Mouse (Mus musculus) liver, embryonic 11.5 days (tissue): ENCODE measurements around the gene Ccdc57. TPM values are rescaled to one million over a fixed set of nuclear protein-coding genes. Genes with fewer than 3 reads are reported as not detected.

Experiments used
- ATAC-seq: fragments of 200-750 bp; cut with Nextera tagmentation; replicated peaks from 2 replicates; pipeline ENCODE4 v1.8.0; 2017; ENCODE audit warnings: moderate number of reproducible peaks, mild to moderate bottlenecking, moderate TSS enrichment, moderate library complexity; ENCODE audit not compliant: low FRiP score
- DNase-seq: peaks from one replicate; pipeline ENCODE4 v3.0.0-alpha.2; 2017; ENCODE audit warnings: low spot score
- H3K27ac ChIP-seq: fragments of 300-500 bp; sonication (generic); 2 replicates; pipeline ENCODE4 v1.5.1; 2014; ENCODE audit warnings: mild to moderate bottlenecking, low read depth, low read length, control low read depth
- H3K27me3 ChIP-seq: fragments of 300-500 bp; sonication (generic); replicated peaks from 2 replicates; pipeline ENCODE4 v1.6.1; 2014; ENCODE audit warnings: low read length, mixed read lengths; ENCODE audit not compliant: control insufficient read depth, insufficient read depth
- H3K36me3 ChIP-seq: fragments of 300-500 bp; sonication (generic); 2 replicates; pipeline ENCODE4 v1.6.1; 2014; ENCODE audit warnings: mild to moderate bottlenecking, low read length, moderate library complexity, mixed read lengths; ENCODE audit not compliant: control insufficient read depth, insufficient read depth
- H3K4me1 ChIP-seq: fragments of 300-500 bp; sonication (generic); replicated peaks from 2 replicates; pipeline ENCODE4 v1.6.1; 2014; ENCODE audit warnings: low read length, mixed read lengths; ENCODE audit not compliant: control insufficient read depth, insufficient read depth
- H3K4me2 ChIP-seq: fragments of 300-500 bp; sonication (generic); 2 replicates; pipeline ENCODE4 v1.6.1; 2014; ENCODE audit warnings: mild to moderate bottlenecking, control low read depth, moderate library complexity
- H3K4me3 ChIP-seq: fragments of 300-500 bp; sonication (generic); 2 replicates; pipeline ENCODE4 v1.5.1; 2014; ENCODE audit warnings: low read depth, low read length, control low read depth
- H3K9ac ChIP-seq: fragments of 300-500 bp; sonication (generic); 2 replicates; pipeline ENCODE4 v1.6.1; 2014; ENCODE audit warnings: low read depth, low read length, control low read depth
- H3K9me3 ChIP-seq: fragments of 300-500 bp; sonication (generic); 2 replicates; pipeline ENCODE4 v1.6.1; 2016; ENCODE audit warnings: low read length, inconsistent platforms, mixed read lengths; ENCODE audit not compliant: control insufficient read depth
- WGBS: fragments of 180-500 bp; shearing (Covaris S2); extraction: QIAGEN DNeasy Blood & Tissue Kit; methylation state at CpG from one replicate; pipeline ENCODE4 v1.1.7; 2014; 5-methylcytosine and 5-hydroxymethylcytosine counted together
- polyA plus RNA-seq: library from polyadenylated mRNA; unstranded; fragments of >200 nt; fragmentation: Nextera tagmentation; extraction: Ambion mirVana; gene quantifications from 2 replicates; pipeline ENCODE4 v1.2.1, GENCODE M21; 2014

Gene Ccdc57
- polyA plus RNA-seq, 1 experiment from 2014 or later: 4.7 TPM

DNA sequence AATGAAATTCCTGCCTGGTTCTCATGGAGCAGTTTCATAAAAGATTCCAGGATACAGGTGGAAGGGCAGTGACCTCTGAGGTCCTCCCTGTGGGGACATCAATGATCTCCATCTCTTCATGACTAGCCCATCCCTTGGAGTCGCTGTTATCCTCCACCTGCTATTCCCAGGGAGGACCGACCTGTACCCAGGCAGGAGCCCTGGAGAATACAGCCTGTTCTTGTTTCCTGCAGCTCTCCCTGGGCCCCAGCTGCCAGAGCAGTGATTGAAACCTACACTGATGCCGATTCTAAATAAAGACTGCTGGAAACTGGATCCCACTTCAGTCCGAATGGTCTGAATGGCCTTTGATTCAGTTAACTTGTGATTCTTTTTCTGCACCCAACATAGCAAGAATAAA, 1.2 kb downstream of the Ccdc57 start:
- no peaks in the 10 kb centered on the region for H3K27me3 ChIP-seq
- no peaks in the 10 kb centered on the region for H3K36me3 ChIP-seq
- H3K4me1 ChIP-seq: peaks cover 15% of the 10 kb centered on the region
- ATAC-seq: no peak
- DNase-seq: no peak
- H3K4me3 ChIP-seq: no peak overlapping the region
- 91% methylated on average over 4 of the region's 4 CpGs for WGBS
- H3K9ac ChIP-seq: no peak overlapping the region
- no peak overlapping the region for H3K27ac ChIP-seq
- no peak overlapping the region; the same call in 1 of the 2 replicates for H3K4me2 ChIP-seq
- no peaks in the 10 kb centered on the region for H3K9me3 ChIP-seq

DNA sequence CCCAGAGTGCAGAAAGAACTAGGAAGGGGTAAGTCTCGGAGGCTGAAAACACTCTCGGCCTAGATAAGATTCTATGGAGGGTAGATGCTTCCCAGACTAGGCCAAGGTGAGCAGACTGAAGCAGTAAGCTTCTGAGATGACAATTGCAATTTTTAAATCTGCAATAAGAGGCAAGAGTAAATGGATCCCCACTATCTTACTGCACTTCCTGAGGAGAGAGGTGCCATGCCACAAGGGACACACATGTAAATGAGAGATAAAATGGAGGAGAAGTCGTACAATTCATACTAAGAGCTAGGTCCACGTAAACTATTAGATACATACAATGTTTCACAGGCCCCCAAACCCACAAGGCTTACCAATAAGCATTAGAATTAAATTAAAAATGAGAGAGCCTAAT, 4.2 kb downstream of the Ccdc57 start:
- 58% methylated on average over 4 of the region's 4 CpGs for WGBS
- peak overlapping the region; percentile 4; the same call in 1 of the 2 replicates for H3K4me2 ChIP-seq

GRCm38 (mm10) chr11:120922528-120922927, 10.1 kb downstream of the Ccdc57 start:
- H3K36me3 ChIP-seq: peaks cover 12% of the 10 kb centered on the region
- H3K27me3 ChIP-seq: no peaks in the 10 kb centered on the region
- peaks cover 6% of the 10 kb centered on the region; the same call in 1 of the 2 replicates for H3K4me1 ChIP-seq
- no peak overlapping the region for H3K9ac ChIP-seq
- H3K27ac ChIP-seq: no peak overlapping the region
- no peak overlapping the region for H3K4me2 ChIP-seq
- no peak for ATAC-seq
- WGBS: 89% methylated on average over 3 of the region's 3 CpGs
- DNase-seq: no peak
- H3K4me3 ChIP-seq: no peak overlapping the region
- no peaks in the 10 kb centered on the region for H3K9me3 ChIP-seq

More for the DNA sequence above, 4.2 kb downstream of the Ccdc57 start:
- no peaks in the 10 kb centered on the region for H3K9me3 ChIP-seq
- H3K36me3 ChIP-seq: peaks cover 2% of the 10 kb centered on the region; the same call in 1 of the 2 replicates
- H3K9ac ChIP-seq: no peak overlapping the region
- DNase-seq (no peak), ATAC-seq (no peak)
- no peak overlapping the region for H3K27ac ChIP-seq
- H3K4me1 ChIP-seq: peaks cover 15% of the 10 kb centered on the region
- H3K4me3 ChIP-seq: no peak overlapping the region
- no peaks in the 10 kb centered on the region for H3K27me3 ChIP-seq

GRCm38 (mm10) chr11:120917756-120918155, 14.9 kb downstream of the Ccdc57 start:
- H3K4me2 ChIP-seq: no peak overlapping the region
- peaks cover 13% of the 10 kb centered on the region; the same call in 1 of the 2 replicates for H3K36me3 ChIP-seq
- no peak overlapping the region for H3K4me3 ChIP-seq
- no peak for DNase-seq
- H3K9ac ChIP-seq: no peak overlapping the region
- 95% methylated on average over 5 of the region's 5 CpGs for WGBS
- peaks cover 2% of the 10 kb centered on the region; the same call in 1 of the 2 replicates for H3K4me1 ChIP-seq
- no peaks in the 10 kb centered on the region for H3K27me3 ChIP-seq
- H3K27ac ChIP-seq: no peak overlapping the region
- ATAC-seq: no peak
- no peaks in the 10 kb centered on the region for H3K9me3 ChIP-seq

GRCm38 (mm10) chr11:120916477-120916876, 16.2 kb downstream of the Ccdc57 start:
- Histone ChIP-seq H3K9me3 (no peaks in the 10 kb centered on the region), H3K4me3 (no peak overlapping the region), H3K27me3 (no peaks in the 10 kb centered on the region), H3K36me3 (peaks cover 13% of the 10 kb centered on the region; the same call in 1 of the 2 replicates), H3K9ac (no peak overlapping the region), H3K4me2 (no peak overlapping the region), H3K4me1 (no peaks in the 10 kb centered on the region), H3K27ac (no peak overlapping the region)
- DNase-seq (no peak), ATAC-seq (no peak)
- WGBS: 50% methylated on average over 3 of the region's 3 CpGs

GRCm38 (mm10) chr11:120913796-120914195, 18.9 kb downstream of the Ccdc57 start:
- WGBS: 86% methylated on average over 4 of the region's 4 CpGs
- no peak overlapping the region for H3K4me2 ChIP-seq
- no peak overlapping the region for H3K9ac ChIP-seq
- no peak overlapping the region for H3K27ac ChIP-seq
- ATAC-seq (no peak), DNase-seq (no peak)
- H3K36me3 ChIP-seq: peaks cover 11% of the 10 kb centered on the region; the same call in 1 of the 2 replicates
- no peak overlapping the region for H3K4me3 ChIP-seq
- no peaks in the 10 kb centered on the region for H3K9me3 ChIP-seq
- H3K4me1 ChIP-seq: no peaks in the 10 kb centered on the region
- no peaks in the 10 kb centered on the region for H3K27me3 ChIP-seq

GRCm38 (mm10) chr11:120905430-120905873, 27.2 kb downstream of the Ccdc57 start:
- Histone ChIP-seq H3K4me1 (peaks cover 24% of the 10 kb centered on the region), H3K9ac (no peak overlapping the region), H3K27me3 (no peaks in the 10 kb centered on the region), H3K36me3 (no peaks in the 10 kb centered on the region), H3K4me3 (no peak overlapping the region), H3K27ac (no peak overlapping the region), H3K9me3 (no peaks in the 10 kb centered on the region), H3K4me2 (no peak overlapping the region)
- 23% methylated on average over 1 of the region's 1 CpGs for WGBS
- DNase-seq (peak; percentile 67), ATAC-seq (peak; percentile 69)

- Histone ChIP-seq H3K4me2 (no peak overlapping the region), H3K27me3 (no peaks in the 10 kb centered on the region), H3K9me3 (no peaks in the 10 kb centered on the region), H3K4me3 (no peak overlapping the region), H3K27ac (no peak overlapping the region), H3K36me3 (no peaks in the 10 kb centered on the region), H3K4me1 (peaks cover 24% of the 10 kb centered on the region), H3K9ac (no peak overlapping the region)
- DNase-seq (no peak), ATAC-seq (no peak)
- 96% methylated on average over 3 of the region's 3 CpGs for WGBS
Measured at GRCm38 (mm10) chr11:120904561-120904960, 28.1 kb downstream of the Ccdc57 start.

DNA sequence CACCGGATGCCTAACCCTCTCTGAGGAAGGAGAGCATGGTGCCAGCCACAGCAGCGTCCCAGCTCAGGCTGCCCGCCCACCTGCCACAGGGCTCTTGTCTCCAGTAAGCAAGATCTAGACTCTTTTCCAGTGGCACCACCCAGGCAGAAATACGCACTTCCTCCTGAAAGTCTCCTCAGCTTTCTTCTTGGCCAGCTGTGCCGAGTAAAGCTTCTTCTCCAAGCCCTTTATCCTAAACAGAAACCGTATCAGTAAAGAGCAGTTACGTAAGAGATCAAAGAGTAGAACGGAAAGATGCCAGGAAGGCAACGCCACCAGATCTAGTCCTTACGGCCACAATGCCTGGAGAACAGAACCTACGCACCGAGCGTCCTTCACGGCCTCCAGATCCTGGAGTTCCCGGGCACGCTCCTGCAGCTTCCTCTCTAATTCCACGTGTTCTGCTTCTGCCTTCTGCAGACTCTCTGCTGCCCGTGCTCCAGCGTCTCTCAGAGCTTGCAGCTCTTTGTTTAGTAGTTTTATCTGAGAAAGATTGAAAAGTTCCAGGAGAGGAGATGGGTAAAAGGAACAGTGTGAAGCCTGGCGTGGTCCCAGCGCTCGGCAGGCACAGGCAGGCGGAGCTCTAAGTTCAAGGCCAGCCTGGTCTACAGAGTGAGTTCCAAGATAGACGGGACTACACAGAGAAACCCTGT, 29.4 kb downstream of the Ccdc57 start:
- Histone ChIP-seq H3K4me3 (no peak overlapping the region), H3K9me3 (no peaks in the 10 kb centered on the region), H3K36me3 (no peaks in the 10 kb centered on the region), H3K4me1 (peaks cover 24% of the 10 kb centered on the region), H3K27me3 (no peaks in the 10 kb centered on the region), H3K27ac (peak overlapping the region; percentile 61), H3K9ac (peak overlapping the region; percentile 32), H3K4me2 (peak overlapping the region; percentile 4)
- 75% methylated on average over 24 of the region's 24 CpGs for WGBS
- no peak for ATAC-seq
- no peak for DNase-seq
